Mouse (Mus musculus) cerebellum, adult 9-11 months (tissue): ENCODE results near the gene Gm5294.

Source experiments
- DNase-seq: peaks from one replicate; pipeline ENCODE4 v3.0.0; 2022

The Gm5294 gene

DNA sequence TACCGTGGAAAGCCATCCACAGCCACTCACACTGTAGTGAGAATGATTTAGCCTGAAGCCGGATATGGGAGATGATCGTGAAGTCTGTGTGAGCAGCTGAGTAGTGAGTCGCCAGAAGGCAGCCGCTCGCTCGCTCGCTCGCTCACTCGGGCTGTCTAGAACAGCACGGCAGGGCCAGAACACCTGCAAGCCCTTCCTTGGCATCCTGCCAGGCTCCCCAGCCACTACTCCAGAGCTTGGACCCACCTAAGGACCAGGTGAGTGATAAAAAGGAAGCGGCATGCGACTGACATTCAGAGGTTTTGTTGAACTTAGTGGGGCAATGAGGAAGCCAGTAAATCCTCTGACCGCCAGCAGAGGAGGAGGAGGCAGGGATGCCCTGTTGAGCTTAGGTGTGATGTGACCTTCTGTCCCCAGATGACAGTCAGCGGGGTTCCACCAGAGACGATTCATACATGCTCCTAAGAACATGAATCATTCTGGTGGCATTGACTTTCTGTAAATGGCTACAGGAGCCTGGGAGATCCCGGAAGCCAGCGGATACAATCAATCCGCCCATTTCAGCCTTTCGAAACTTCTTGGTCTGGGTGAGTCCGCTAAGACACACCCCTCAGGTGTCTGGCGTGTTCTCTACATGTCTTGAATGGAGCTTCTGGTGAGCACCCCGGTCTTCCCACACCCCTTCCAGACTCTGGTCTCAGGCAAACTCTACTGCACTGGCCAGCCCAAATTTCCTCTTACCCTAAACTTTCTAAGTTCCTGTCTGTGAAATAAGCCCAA lies 30.0 kb downstream of the Gm5294 start:
- no peak for DNase-seq

DNA sequence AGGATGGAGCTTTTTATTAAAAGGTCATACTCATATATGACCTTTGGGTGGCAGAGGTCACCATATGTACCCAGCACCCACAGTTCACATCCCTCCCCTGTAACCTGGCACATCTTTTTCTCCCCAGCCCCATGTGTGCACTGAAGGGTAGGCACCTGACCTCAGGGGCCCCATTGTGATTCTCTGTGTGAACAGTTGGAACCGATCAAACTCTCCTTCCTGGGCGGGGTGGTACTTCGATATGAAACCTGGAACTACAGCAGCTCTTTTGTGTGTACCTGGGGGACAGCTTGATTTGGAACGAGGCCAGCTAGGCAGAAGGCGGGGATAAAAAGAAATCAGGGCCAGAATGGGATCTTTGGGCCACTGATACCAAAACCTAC lies 30.6 kb downstream of the Gm5294 start:
- DNase-seq, result no peak

DNA sequence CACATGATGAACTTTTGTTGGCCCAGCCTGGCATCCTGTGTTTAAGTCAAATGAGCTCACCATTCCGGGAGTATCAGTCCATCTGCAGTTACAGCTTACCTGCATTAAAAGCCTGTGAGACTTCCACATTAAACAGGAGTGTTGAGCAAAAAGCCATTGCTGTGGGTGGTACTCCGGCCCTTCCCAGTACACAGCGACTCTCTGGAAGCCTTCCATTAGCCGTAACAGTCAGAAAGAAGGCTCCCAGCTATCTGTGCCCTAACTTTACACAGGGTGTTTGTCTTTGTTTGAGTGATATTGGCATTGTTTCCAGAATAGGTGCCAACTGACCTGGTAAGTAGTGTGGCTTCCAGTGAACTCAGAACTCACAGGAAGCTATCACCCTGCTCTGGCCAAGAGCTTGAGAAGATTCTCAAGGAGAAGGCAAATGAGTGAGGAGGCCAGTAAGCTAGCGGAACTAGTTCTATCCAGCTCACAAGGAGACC lies 31.5 kb downstream of the Gm5294 start:
- no peak for DNase-seq

DNA sequence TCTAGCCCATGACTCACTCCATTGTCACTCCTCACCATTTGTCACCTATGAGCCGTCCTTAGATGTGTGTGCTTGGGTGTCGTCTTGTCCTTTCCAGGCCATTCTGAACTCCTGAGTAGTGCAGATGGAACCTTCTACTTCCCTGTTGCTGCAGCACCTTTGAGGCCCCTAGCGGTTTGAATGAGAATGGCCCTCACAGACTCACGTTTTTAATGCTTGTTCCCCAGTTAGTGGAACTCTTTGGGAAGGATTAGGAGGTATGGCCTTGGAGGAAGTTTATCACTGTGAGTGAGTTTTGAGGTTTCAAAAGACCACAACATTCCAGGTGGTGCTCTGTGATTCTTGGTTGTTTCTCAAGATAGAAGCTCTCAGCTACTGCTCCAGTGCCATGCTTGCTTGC lies 32.3 kb downstream of the Gm5294 start:
- no peak for DNase-seq

DNA sequence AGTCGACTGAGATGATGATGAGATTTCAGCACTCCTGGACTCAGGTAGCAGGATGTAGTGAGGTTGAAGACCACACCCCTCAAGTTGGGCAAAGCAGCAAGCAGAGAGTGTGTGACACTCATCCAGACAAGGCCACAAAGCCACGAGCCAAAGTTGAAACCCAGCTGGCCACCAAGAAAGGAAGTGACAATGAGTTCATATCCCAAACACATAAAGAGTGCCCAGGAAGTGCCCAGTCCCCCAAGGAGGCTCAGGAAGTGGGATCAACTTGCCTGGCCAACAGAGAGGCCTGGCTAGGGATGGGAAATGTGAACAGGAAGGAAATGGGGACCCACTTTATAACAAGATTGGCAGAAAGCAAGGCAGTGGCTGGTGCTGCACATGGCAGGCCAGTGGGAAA lies 33.5 kb downstream of the Gm5294 start:
- no peak for DNase-seq

DNA sequence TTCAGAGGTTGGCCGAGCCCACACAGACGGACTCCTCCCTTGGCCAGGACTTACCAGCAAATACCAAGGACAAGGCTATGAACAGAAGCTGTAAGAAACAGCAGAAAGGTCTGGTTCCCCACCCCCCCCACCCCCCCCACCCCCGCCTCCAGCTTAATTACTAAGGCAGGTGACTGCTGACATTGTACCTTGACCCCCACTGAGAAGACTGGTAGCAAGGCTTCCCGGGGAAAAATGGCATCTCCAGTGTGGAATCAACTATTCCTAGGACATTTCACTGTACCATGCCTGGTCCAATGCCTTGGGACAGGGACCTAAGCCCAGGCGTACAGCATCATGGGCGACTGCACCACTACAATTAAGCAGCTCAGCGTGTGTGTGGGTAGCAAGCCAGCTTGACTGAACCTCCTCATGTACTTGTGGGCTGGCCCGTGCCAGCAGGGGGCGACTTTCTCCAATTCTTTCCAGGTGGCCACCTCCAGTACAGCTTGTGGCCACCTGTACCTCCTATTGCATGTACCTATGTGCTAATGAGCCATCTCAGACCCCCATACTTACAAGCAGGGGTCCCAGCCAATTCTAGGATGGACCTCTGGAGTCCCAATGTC lies 37.2 kb downstream of the Gm5294 start:
- peak; percentile 77 for DNase-seq

DNA sequence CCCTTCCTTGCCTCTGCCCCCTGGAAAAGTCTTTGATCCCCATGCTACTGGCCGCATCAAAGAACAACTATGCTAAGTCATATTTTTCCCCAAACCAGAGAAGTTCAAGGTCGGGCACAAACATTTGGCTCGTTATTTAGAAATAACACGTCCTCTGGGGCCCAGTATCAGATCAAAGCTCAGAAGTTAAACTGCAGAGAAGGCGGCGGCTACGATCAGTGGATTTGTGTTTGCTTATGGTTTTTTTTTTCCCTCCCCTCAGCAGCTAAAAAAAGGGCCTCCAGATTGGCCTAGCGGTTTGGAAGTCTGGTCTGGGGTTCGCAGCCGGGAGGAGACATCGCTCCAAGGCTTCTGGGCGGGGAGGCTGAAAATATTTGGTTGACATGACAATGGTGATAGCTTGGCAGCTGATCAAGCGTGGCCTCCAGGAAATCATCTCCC lies 38.0 kb downstream of the Gm5294 start:
- DNase-seq, result no peak

DNA sequence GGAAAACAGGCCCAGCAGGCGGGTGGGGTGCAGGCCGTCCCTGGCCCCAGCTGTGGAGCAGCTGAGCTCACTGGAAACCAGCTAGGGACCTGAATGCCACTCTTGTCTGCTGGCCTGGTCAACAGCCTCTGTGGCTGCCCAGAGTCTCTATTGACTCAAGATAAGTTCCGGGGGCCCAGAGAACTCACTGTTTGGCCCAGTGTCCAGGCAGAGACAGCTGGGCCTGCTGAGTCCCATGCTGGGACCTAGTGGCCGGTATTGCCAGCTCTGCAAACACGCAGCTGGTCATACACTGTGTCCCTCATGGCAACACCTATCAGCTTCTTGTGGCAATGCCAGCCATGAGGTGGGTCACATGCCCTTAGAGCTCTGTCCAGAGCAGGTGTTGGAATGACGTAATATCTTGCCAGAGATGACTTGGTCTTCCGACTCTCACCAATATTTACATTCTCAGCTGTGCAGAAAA lies 43.8 kb downstream of the Gm5294 start:
- DNase-seq, result peak; percentile 52

DNA sequence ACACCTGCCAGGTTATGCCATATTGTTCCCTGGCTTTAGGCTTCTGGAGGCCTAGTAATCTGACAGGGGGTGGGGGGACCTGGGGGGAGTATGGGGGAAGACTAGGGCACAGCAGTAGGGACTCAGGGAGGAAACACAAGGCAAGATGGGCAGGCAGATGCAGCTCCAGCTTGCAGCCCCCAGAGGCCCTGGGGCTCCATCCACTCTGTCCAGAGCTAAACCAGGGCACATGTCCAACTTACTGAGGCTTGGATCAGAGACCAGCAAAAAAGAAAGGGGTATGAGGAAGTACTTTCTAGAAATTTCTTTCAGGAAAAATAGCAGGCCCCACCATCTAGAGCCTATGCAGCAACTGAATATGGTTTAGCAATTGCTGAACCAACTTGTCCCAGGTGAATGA lies 44.3 kb downstream of the Gm5294 start:
- no peak for DNase-seq

DNA sequence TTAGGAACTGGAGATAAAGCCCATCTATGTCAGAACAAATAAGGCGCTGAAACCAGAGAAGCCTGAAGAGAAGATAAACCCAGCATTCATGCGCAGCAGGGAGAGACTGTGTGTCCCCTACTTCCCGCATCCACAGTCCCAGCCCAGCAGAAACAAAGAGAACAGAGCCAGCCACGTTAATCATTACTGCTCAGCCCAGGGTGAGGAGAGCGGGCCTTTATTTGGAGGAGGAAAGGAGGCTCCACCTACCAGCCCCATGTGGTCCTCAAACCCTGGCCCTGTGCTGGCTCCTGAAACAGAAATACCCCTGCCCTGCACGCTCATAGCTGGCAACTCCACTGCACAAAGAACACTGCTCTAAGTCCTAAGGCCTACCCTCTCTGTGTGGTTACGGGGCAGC lies 45.0 kb downstream of the Gm5294 start:
- DNase-seq, result no peak

DNA sequence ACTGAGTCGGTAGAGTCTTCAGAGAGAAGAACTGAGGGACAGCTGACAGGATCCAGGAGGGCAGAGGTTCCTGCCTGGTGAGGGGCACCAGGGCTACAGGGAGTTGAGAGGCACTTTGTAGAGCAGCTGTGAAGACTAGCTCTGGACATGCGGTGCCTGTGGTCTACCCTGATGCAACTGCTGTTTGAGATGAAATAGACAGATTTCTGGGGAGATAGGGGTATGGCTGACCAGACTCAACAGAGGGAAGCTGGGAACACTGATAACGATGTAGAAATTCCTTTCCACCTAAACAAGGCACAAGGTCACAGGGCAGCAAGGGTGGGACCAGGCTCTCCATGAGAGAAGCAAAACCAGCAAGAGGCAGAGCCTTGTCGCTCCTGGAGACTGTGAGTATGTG lies 45.8 kb downstream of the Gm5294 start:
- DNase-seq, result no peak
